Mouse (Mus musculus) bone marrow macrophage, adult 2 months (primary cell): ENCODE data around the gene Olfr1359.

Source experiments
- CTCF ChIP-seq: IDR thresholded peaks from 2 replicates; pipeline ENCODE4 v1.5.1; 2012; ENCODE audit warnings: low read depth, mild to moderate bottlenecking, low read length, moderate library complexity
- POLR2A ChIP-seq: IDR thresholded peaks from 2 replicates; pipeline ENCODE4 v1.6.1; 2012; ENCODE audit warnings: mild to moderate bottlenecking, low read depth, low read length, borderline replicate concordance

DNA sequence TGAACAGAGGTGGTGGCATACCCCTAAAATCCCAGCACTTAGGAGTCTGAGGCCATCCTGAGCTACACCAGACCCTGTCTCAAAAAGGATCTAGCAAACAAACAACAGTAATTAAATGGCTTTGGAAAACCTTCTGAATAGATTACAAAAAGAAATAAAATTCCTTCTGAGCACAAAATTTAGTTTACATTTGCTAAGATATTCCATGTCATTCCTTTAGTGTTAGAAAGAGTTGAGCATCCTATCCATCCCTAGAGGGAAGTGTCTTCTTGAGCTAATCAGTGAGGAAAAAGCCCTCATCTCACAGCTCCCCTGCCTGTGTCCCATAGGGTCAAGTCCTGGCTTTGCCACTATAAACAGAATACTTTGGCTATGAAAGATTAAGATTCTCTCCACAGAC lies at the start of gene Olfr1359:
- TF ChIP-seq CTCF (no peak), POLR2A (no peak)
